ENCODE assay signal across 8 mouse cellular contexts in the genomic region with DNA sequence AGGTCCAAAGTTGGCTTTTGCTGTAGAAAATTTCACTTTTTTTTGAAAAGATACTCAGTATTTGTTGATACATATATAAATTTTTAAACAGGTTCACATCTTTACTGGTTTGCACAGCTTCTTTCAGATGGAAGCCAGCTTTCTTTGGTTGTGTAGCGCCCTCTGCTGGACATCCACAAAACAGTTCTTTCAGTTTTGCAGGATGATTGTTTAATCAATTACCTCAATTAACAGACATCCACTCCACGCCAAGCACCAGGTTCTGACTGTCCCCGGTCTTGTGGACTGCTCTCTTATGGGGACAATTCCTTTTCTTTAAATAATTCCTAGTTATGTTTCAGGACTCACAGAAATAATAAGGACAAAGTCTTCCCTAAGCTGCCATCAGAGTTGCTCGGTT. TPM values are rescaled to one million over a fixed set of nuclear protein-coding genes. Genes with fewer than 3 reads are reported as not detected.
DNase-seq lines count a peak whose midpoint lies in the region.

No protein-coding gene starts in this region.

- DNase-seq in gastrocnemius, adult 18-20 months (ENCODE audit: low spot score), result peak; percentile 65
- DNase-seq in gastrocnemius, postnatal 25 days, result no peak
- DNase-seq in CD8-positive naive resting alpha-beta T cell, adult 2 months (ENCODE audit: low read depth in 2 of 2, low spot score in 2 of 2), result peak; percentile 50 to 63
- peak; percentile 38 to 52 for DNase-seq in cerebellum, adult 18-20 months
- DNase-seq in frontal cortex, postnatal 36 days (ENCODE audit: low spot score in 2 of 2), result peak; percentile 60 to 75
- peak; percentile 57 for DNase-seq in layer of hippocampus, adult 11-12 months (ENCODE audit: low spot score)
- DNase-seq in lung, postnatal 14 days, result peak; percentile 70
- peak; percentile 35 to 83 for DNase-seq in spleen, postnatal 4 days (ENCODE audit: low spot score in 2 of 2)

RNA-seq across cellular contexts. Expression of a gene that starts 17.9 kb away (rescaled TPM):
- total RNA-seq in gastrocnemius, adult 18-20 months (2021), result 1 to 10 TPM in 1 of 2 experiments, under 1 TPM in 1; 0.98 to 3.9 TPM
- 1 to 10 TPM; 2.1 to 3.2 TPM for total RNA-seq in gastrocnemius, postnatal 25 days (2021)

RNA-seq across cellular contexts. Expression of a gene that starts 54.2 kb away (rescaled TPM):
- total RNA-seq in gastrocnemius, adult 18-20 months (2021), result 1 to 10 TPM; 2.8 to 6.9 TPM
- total RNA-seq in gastrocnemius, postnatal 25 days (2021), result 10 to 100 TPM in 1 of 2 experiments, 1 to 10 TPM in 1; 8.8 to 14.1 TPM
